Mouse (Mus musculus) intestine, embryonic 14.5 days (tissue): Measurements from ENCODE around the gene Hdac11. TPM values are rescaled to one million over a fixed set of nuclear protein-coding genes. Genes with fewer than 3 reads are reported as not detected.
"Not testable (repeated sequence)": the region's sequence is repeated elsewhere in the genome, so short reads cannot be mapped to it uniquely, and the experiment has no call there.

Experiments
- ATAC-seq: fragments of 200-750 bp; cut with Nextera tagmentation; replicated peaks from 2 replicates; pipeline ENCODE4 v1.8.0; 2017; ENCODE audit warnings: low read depth, moderate number of reproducible peaks, moderate TSS enrichment, moderate library complexity; ENCODE audit not compliant: low FRiP score, low TSS enrichment
- DNase-seq: peaks from one replicate; pipeline ENCODE4 v3.0.0-alpha.2; 2018; ENCODE audit warnings: low spot score
- H3K27ac ChIP-seq: fragments of 300-500 bp; sonication (generic); 2 replicates; pipeline ENCODE4 v1.5.1; 2014; ENCODE audit warnings: low read depth, mild to moderate bottlenecking, control low read depth
- H3K27me3 ChIP-seq: fragments of 300-500 bp; sonication (generic); replicated peaks from 2 replicates; pipeline ENCODE4 v1.6.1; 2014; ENCODE audit warnings: low read length, control low read depth; ENCODE audit not compliant: control insufficient read depth, insufficient read depth
- H3K36me3 ChIP-seq: fragments of 300-500 bp; sonication (generic); 2 replicates; pipeline ENCODE4 v1.6.1; 2014; ENCODE audit warnings: low read length, control low read depth; ENCODE audit not compliant: control insufficient read depth, insufficient read depth
- H3K4me1 ChIP-seq: fragments of 300-500 bp; sonication (generic); replicated peaks from 2 replicates; pipeline ENCODE4 v1.6.1; 2014; ENCODE audit warnings: low read length, control low read depth, mixed read lengths; ENCODE audit not compliant: control insufficient read depth, insufficient read depth
- H3K4me2 ChIP-seq: fragments of 300-500 bp; sonication (generic); 2 replicates; pipeline ENCODE4 v1.6.1; 2014; ENCODE audit warnings: low read length
- H3K4me3 ChIP-seq: fragments of 300-500 bp; sonication (generic); 2 replicates; pipeline ENCODE4 v1.5.1; 2014; ENCODE audit warnings: low read depth, low read length, control low read depth, mixed read lengths
- H3K9ac ChIP-seq: fragments of 300-500 bp; sonication (generic); 2 replicates; pipeline ENCODE4 v1.6.1; 2014; ENCODE audit warnings: mild to moderate bottlenecking, low read length
- H3K9me3 ChIP-seq: fragments of 300-500 bp; sonication (generic); 2 replicates; pipeline ENCODE4 v1.6.1; 2016; ENCODE audit warnings: low read length, control low read depth; ENCODE audit not compliant: control insufficient read depth
- WGBS: fragments of 180-500 bp; shearing (Covaris S2); extraction: QIAGEN DNeasy Blood & Tissue Kit; methylation state at CpG from one replicate; pipeline ENCODE4 v1.1.7; 2014; 5-methylcytosine and 5-hydroxymethylcytosine counted together
- polyA plus RNA-seq: library from polyadenylated mRNA; unstranded; fragments of >200 nt; fragmentation: Nextera tagmentation; extraction: Ambion mirVana; gene quantifications from 2 replicates; pipeline ENCODE4 v1.2.1, GENCODE M21; 2014

Hdac11 gene
- polyA plus RNA-seq, 1 experiment from 2014 or later: 9.6 TPM

DNA sequence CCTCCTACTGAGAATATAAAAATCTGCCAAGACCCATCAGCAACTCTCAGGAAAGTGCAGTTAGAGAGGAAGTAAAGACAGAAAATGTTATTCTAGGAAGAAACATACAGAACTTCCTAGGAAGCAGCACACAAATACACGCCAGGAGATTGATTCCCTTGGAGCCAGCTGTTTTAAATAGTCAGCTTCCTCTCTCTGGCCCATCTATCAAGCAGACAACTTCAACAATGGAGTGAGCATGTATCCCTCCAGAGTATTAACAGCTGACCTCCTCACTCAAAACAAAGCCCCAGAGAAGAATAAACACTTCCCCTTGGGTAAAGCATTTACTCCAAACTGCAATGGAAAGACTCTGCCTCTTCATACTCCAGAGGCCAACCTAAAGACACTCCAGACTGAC is 41.3 kb upstream of the Hdac11 start:
- no peaks in the 10 kb centered on the region for H3K9me3 ChIP-seq
- peak overlapping the region; percentile 89 for H3K4me2 ChIP-seq
- H3K9ac ChIP-seq: no peak overlapping the region
- ATAC-seq (no peak), DNase-seq (no peak)
- H3K4me1 ChIP-seq: peaks cover 16% of the 10 kb centered on the region; the same call in 1 of the 2 replicates
- H3K27me3 ChIP-seq: no peaks in the 10 kb centered on the region
- no peak overlapping the region for H3K27ac ChIP-seq
- 15% methylated on average over 1 of the region's 1 CpGs for WGBS
- H3K4me3 ChIP-seq: no peak overlapping the region
- H3K36me3 ChIP-seq: no peaks in the 10 kb centered on the region

DNA sequence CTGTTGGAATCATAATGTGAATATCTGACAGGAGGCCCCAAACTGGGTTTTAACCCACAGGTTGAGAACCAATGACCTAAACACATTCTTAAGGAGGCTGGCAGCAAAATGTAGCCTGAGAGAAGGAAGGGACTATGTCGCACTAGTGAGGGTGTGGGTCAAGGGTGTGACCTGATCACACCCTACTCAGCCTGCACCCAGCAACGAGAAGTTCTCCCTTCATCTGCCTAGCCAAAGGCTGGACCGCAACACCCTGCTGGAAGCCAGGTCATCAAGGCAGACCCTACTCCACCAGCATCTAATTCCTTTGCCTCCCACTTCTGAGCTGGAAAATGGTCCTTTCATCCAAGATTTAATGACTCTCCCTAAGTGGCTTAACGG is 40.6 kb upstream of the Hdac11 start:
- no peak for DNase-seq
- Histone ChIP-seq H3K9me3 (no peaks in the 10 kb centered on the region), H3K27me3 (no peaks in the 10 kb centered on the region), H3K9ac (peak overlapping the region; percentile 50), H3K4me2 (peak overlapping the region; percentile 89), H3K27ac (0 out of 2 replicates have a peak overlapping the region, but pooled peaks have one; percentile 54), H3K4me1 (peaks cover 16% of the 10 kb centered on the region; the same call in 1 of the 2 replicates), H3K36me3 (no peaks in the 10 kb centered on the region), H3K4me3 (peak overlapping the region; percentile 49)
- no peak for ATAC-seq
- 19% methylated on average over 4 of the region's 4 CpGs for WGBS

DNA sequence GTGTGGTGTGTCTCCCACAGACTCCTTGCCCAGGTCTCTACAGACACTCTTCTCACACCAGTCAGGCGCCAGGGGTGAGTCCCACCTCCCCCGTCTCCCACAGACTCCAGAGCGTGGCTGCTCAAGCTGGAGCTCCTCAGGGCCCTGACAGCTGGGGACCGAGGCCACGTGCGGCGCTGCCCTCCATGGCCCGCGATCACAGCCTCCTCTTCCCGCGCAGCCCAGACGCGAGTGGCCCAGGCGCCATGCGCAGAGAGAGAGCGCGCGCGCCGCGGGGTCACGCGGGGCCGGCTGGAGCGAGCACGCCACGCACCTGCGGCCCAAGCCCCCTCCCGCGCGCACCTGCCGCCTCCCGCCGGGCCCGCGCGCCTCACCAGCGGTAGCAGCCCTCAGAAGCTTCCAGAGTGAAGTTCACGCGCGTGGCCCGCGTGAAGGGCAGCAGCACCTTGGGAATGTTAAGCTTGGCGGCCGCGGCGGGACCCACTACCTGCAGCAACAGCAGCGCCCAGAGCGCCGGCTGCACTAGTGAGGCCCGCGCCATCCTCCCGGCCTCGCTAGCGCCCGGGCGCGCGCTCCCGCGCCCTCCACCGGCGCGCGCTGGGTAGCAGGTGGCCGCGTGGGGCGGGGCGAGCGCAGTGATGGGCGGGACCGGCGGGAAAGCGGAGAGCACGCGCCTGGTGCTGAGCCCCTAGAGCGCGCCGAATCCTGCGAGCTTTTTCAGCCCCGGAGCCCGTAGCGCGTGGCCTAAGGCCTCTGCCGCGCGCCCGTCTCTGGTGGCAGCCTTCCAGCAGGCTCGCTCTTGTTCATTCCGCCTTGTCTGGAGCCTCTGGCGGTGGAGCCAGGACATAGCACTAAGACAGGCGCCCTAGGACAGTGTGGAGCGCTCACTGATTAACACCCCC is 40.0 kb upstream of the Hdac11 start, which contains the start of gene Nup210:
Gene Nup210, minus strand, starts transcription at position 586 of the 902 bp plus-strand sequence.
- H3K4me3 ChIP-seq: peak within 1 kb of the TSS; percentile 49
- peaks cover 16% of the 10 kb centered on the region; the same call in 1 of the 2 replicates for H3K4me1 ChIP-seq
- H3K9me3 ChIP-seq: no peaks in the 10 kb centered on the region
- H3K36me3 ChIP-seq: no peaks in the 10 kb centered on the region
- H3K9ac ChIP-seq: peak within 1 kb of the TSS; percentile 50
- H3K4me2 ChIP-seq: peak within 1 kb of the TSS; percentile 89
- no peaks in the 10 kb centered on the region for H3K27me3 ChIP-seq
- ATAC-seq: peak; percentile 96
- under 1% methylated on average over 93 of the region's 93 CpGs for WGBS
- DNase-seq: peak; percentile 96
- 0 out of 2 replicates have a peak within 1 kb of the TSS, but pooled peaks have one; percentile 54 for H3K27ac ChIP-seq

DNA sequence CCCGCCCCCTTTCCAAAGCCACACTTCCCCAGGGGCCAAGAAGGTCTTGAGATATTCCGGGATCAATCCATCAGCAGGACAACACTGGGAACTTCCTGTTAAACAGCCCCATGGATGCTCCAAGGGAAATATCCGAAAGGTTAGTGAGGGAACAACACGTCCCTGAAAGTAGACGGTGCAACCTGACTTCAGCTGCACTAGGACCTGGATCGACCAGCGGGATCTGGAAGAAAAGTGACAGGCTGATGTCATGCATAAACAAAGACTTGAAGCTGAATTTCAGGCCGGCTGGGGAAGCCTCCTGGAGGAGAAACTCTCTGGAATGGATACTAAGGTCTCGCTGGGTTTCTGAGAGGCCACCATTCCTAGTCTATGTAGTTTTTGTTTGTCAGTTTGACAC is 39.3 kb upstream of the Hdac11 start:
- 3% methylated on average over 9 of the region's 9 CpGs for WGBS
- DNase-seq (no peak), ATAC-seq (peak; percentile 58)
- Histone ChIP-seq H3K27ac (0 out of 2 replicates have a peak overlapping the region, but pooled peaks have one; percentile 54), H3K27me3 (no peaks in the 10 kb centered on the region), H3K4me1 (peaks cover 16% of the 10 kb centered on the region; the same call in 1 of the 2 replicates), H3K4me2 (peak overlapping the region; percentile 89), H3K9ac (peak overlapping the region; percentile 50), H3K4me3 (peak overlapping the region; percentile 49), H3K36me3 (no peaks in the 10 kb centered on the region), H3K9me3 (no peaks in the 10 kb centered on the region)

DNA sequence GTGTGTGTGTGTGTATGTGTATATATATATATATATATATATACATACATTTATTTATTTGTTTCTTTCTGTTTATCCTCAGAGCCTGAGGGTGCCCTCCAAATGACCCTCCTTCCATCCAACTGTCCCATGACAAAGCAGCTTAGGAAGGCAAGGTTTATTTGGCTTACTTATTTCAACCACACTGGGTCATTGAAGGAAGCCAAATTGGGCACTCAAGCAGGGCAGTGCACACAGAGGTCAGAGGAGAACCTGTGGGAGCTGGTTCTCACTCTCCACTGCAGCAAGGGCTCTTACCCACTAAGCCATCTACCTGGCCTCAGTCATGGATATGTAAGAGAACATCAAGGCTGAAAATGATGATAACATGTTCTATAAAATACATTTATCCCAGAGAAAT is 37.9 kb upstream of the Hdac11 start:
- no peak overlapping the region for H3K27ac ChIP-seq
- H3K27me3 ChIP-seq: no peaks in the 10 kb centered on the region
- H3K4me1 ChIP-seq: peaks cover 16% of the 10 kb centered on the region; the same call in 1 of the 2 replicates
- no peak overlapping the region for H3K4me3 ChIP-seq
- H3K36me3 ChIP-seq: no peaks in the 10 kb centered on the region
- H3K4me2 ChIP-seq: no peak overlapping the region
- DNase-seq: no peak
- no peak overlapping the region for H3K9ac ChIP-seq
- no peaks in the 10 kb centered on the region for H3K9me3 ChIP-seq
- ATAC-seq: no peak

DNA sequence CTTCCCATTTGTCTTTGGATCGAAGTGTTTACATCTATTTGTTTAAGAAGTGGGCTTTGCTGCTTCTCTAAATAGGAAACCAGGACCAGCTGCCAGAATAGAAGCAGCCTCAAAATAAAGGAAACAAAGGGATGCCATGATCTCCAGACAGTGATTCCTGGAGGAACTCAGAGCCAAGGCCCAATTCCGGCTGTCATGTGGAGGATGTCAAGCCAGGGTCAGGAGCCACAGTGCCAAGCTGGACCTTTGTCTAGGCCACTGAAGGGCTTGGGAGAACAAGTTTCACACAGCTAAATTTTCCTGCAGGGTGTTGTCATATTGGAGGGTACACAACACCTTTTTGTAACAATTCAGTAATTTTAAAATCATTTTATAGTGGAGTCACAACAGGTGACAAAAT is 36.3 kb upstream of the Hdac11 start:
- DNase-seq (no peak), ATAC-seq (no peak)
- Histone ChIP-seq H3K36me3 (no peaks in the 10 kb centered on the region), H3K27me3 (no peaks in the 10 kb centered on the region), H3K9ac (no peak overlapping the region), H3K4me1 (peaks cover 8% of the 10 kb centered on the region; the same call in 1 of the 2 replicates), H3K4me3 (no peak overlapping the region), H3K27ac (no peak overlapping the region), H3K9me3 (no peaks in the 10 kb centered on the region), H3K4me2 (no peak overlapping the region)
- 69% methylated on average over 2 of the region's 2 CpGs for WGBS

DNA sequence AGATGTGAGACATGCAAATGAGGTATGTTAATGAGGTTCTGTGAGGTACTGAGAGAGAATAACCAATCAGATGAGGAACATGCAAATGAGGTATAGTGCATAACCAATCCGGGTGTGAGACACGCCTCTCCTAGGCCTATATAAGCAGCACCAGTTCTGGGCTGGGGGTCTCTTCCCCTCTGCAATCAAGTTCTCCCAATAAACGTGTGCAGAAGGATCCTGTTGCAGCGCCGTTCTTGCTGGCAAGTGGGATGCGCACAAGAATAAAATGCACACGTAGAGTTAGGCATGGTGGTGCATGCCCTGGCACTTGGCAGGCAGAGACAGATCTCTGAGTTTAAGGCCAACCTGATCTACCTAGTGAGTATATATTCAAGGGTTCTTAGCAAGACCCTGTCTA is 35.4 kb upstream of the Hdac11 start:
- H3K36me3 ChIP-seq, H3K4me2 ChIP-seq, H3K9me3 ChIP-seq, H3K9ac ChIP-seq, DNase-seq, H3K27ac ChIP-seq, H3K4me3 ChIP-seq, H3K4me1 ChIP-seq, H3K27me3 ChIP-seq, ATAC-seq: not testable (repeated sequence)
- WGBS: 95% methylated on average over 7 of the region's 7 CpGs

DNA sequence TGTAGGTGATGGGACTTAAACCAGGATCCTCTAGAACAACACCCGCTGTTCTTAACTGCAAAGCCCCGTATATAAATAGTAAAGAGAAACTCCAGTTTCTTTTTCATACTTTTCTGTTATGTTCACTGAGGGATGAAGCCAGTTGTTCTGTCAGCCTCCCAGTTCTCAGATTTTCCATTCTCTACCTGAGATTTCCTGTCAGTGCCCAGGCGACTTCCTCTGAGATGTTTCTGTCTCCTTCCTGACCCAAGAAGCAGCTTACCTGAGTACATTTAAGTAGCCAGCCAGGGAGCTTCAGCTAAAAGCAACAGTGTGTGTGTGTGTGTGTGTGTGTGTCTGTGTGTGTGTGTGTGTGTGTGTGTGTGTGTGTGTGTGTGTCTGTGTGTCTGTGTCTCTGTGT is 33.0 kb upstream of the Hdac11 start:
- 80% methylated on average over 3 of the region's 3 CpGs for WGBS
- DNase-seq: no peak

More for the DNA sequence above, 33.0 kb upstream of the Hdac11 start:
- no peaks in the 10 kb centered on the region for H3K36me3 ChIP-seq
- H3K4me1 ChIP-seq: no peaks in the 10 kb centered on the region
- ATAC-seq: no peak
- no peak overlapping the region for H3K4me2 ChIP-seq
- no peaks in the 10 kb centered on the region for H3K27me3 ChIP-seq
- no peaks in the 10 kb centered on the region for H3K9me3 ChIP-seq
- H3K9ac ChIP-seq: no peak overlapping the region
- no peak overlapping the region for H3K4me3 ChIP-seq
- no peak overlapping the region for H3K27ac ChIP-seq
